Mouse (Mus musculus) liver, postnatal 0 days (tissue): ENCODE measurements at regions not wholly inside any gene's neighbourhood (a gene's known extent, or its start where the extent isn't known, plus 50 kb on each side); places are given as distances from the start of the nearest gene placed in this dataset.

Experiments
- ATAC-seq: fragments of 200-750 bp; cut with Nextera tagmentation; 2 replicates; pipeline ENCODE4 v1.8.0; 2017; ENCODE audit warnings: mild to moderate bottlenecking, moderate library complexity
- DNase-seq: peaks from one replicate; pipeline ENCODE4 v3.0.0-alpha.2; 2016
- H3K27ac ChIP-seq: fragments of 300-500 bp; sonication (generic); 2 replicates; pipeline ENCODE4 v1.5.1; 2014; ENCODE audit warnings: antibody characterized with exemption, moderate library complexity, mild to moderate bottlenecking, low read depth
- H3K27me3 ChIP-seq: fragments of 300-500 bp; sonication (generic); 2 replicates; pipeline ENCODE4 v1.6.1; 2014; ENCODE audit warnings: low read length, control low read depth, mixed read lengths; ENCODE audit not compliant: insufficient read depth
- H3K36me3 ChIP-seq: fragments of 300-500 bp; sonication (generic); replicated peaks from 2 replicates; pipeline ENCODE4 v1.6.1; 2014; ENCODE audit warnings: mild to moderate bottlenecking, control low read depth, low read length, moderate library complexity, mixed read lengths; ENCODE audit not compliant: insufficient read depth
- H3K4me1 ChIP-seq: fragments of 300-500 bp; sonication (generic); 2 replicates; pipeline ENCODE4 v1.6.1; 2014; ENCODE audit warnings: antibody characterized with exemption, mild to moderate bottlenecking, control low read depth; ENCODE audit not compliant: insufficient read depth
- H3K4me2 ChIP-seq: fragments of 300-500 bp; sonication (generic); 2 replicates; pipeline ENCODE4 v1.6.1; 2014; ENCODE audit warnings: low read depth, mild to moderate bottlenecking, low read length, moderate library complexity, mixed read lengths
- H3K4me3 ChIP-seq: fragments of 300-500 bp; sonication (generic); 2 replicates; pipeline ENCODE4 v1.5.1; 2014; ENCODE audit warnings: low read depth, low read length
- H3K9ac ChIP-seq: fragments of 300-500 bp; sonication (generic); replicated peaks from 2 replicates; pipeline ENCODE4 v1.6.1; 2014; ENCODE audit warnings: mild to moderate bottlenecking, moderate library complexity
- H3K9me3 ChIP-seq: fragments of 300-500 bp; sonication (generic); 2 replicates; pipeline ENCODE4 v1.6.1; 2016; ENCODE audit warnings: mild to moderate bottlenecking, control low read depth, low read length, mixed read lengths
- CTCF ChIP-seq: sonication (generic); IDR thresholded peaks from 2 replicates; pipeline ENCODE4 v1.5.1; 2016; ENCODE audit warnings: antibody characterized with exemption, low read depth
- EP300 ChIP-seq: IDR thresholded peaks from 2 replicates; pipeline ENCODE4 v1.6.1; 2016; ENCODE audit warnings: antibody characterized with exemption, low read depth, mild to moderate bottlenecking
- WGBS: fragments of 180-500 bp; shearing (Covaris S2); extraction: QIAGEN DNeasy Blood & Tissue Kit; methylation state at CpG from one replicate; pipeline ENCODE4 v1.1.7; 2014; ENCODE audit not compliant: insufficient replicate concordance; 5-methylcytosine and 5-hydroxymethylcytosine counted together

- TF ChIP-seq CTCF (no peak), EP300 (no peak)
- H3K4me1 ChIP-seq: no peaks in the 10 kb centered on the region
- no peak overlapping the region for H3K27ac ChIP-seq
- no peak overlapping the region for H3K4me2 ChIP-seq
- no peaks in the 10 kb centered on the region for H3K36me3 ChIP-seq
- WGBS: 56% methylated on average over 4 of the region's 4 CpGs
- H3K4me3 ChIP-seq: no peak overlapping the region
- H3K9ac ChIP-seq: no peak overlapping the region
- DNase-seq (no peak), ATAC-seq (no peak)
- no peaks in the 10 kb centered on the region for H3K9me3 ChIP-seq
- H3K27me3 ChIP-seq: no peaks in the 10 kb centered on the region
Observed at GRCm38 (mm10) chr5:75850855-75851254, 127.4 kb downstream of the Kdr start.

- H3K4me2 ChIP-seq: no peak overlapping the region
- TF ChIP-seq EP300 (no peak), CTCF (no peak)
- H3K9me3 ChIP-seq: no peaks in the 10 kb centered on the region
- H3K4me1 ChIP-seq: no peaks in the 10 kb centered on the region
- ATAC-seq (no peak), DNase-seq (no peak)
- 87% methylated on average over 6 of the region's 6 CpGs for WGBS
- H3K9ac ChIP-seq: no peak overlapping the region
- no peaks in the 10 kb centered on the region for H3K36me3 ChIP-seq
- no peak overlapping the region for H3K4me3 ChIP-seq
- H3K27ac ChIP-seq: no peak overlapping the region
- H3K27me3 ChIP-seq: no peaks in the 10 kb centered on the region
Observed at GRCm38 (mm10) chr5:75847966-75848365, 130.3 kb downstream of the Kdr start.

- Histone ChIP-seq H3K9ac (no peak overlapping the region), H3K36me3 (no peaks in the 10 kb centered on the region), H3K27ac (no peak overlapping the region), H3K4me2 (no peak overlapping the region), H3K4me3 (no peak overlapping the region), H3K27me3 (no peaks in the 10 kb centered on the region), H3K4me1 (no peaks in the 10 kb centered on the region), H3K9me3 (no peaks in the 10 kb centered on the region)
- 65% methylated on average over 3 of the region's 3 CpGs for WGBS
- no peak for DNase-seq
- ATAC-seq: no peak
- TF ChIP-seq CTCF: no peak
- no peak for TF ChIP-seq EP300
Observed at GRCm38 (mm10) chr5:75847341-75847740, 130.9 kb downstream of the Kdr start.

- Histone ChIP-seq H3K9ac (no peak overlapping the region), H3K4me1 (no peaks in the 10 kb centered on the region), H3K9me3 (no peaks in the 10 kb centered on the region), H3K4me3 (no peak overlapping the region), H3K27me3 (no peaks in the 10 kb centered on the region), H3K36me3 (no peaks in the 10 kb centered on the region), H3K27ac (no peak overlapping the region), H3K4me2 (no peak overlapping the region)
- WGBS: 77% methylated on average over 3 of the region's 3 CpGs
- no peak for TF ChIP-seq CTCF
- no peak for TF ChIP-seq EP300
- DNase-seq (peak; percentile 3), ATAC-seq (no peak)
Observed at GRCm38 (mm10) chr5:75846016-75846415, 132.2 kb downstream of the Kdr start.

GRCm38 (mm10) chr5:75843807-75844206 lies 134.5 kb downstream of the Kdr start:
- H3K9ac ChIP-seq: no peak overlapping the region
- no peaks in the 10 kb centered on the region for H3K4me1 ChIP-seq
- no peak overlapping the region for H3K4me3 ChIP-seq
- DNase-seq (peak; percentile 4), ATAC-seq (no peak)
- H3K27me3 ChIP-seq: no peaks in the 10 kb centered on the region
- no peaks in the 10 kb centered on the region for H3K36me3 ChIP-seq
- 55% methylated on average over 3 of the region's 3 CpGs for WGBS
- no peaks in the 10 kb centered on the region for H3K9me3 ChIP-seq
- no peak overlapping the region for H3K4me2 ChIP-seq
- H3K27ac ChIP-seq: no peak overlapping the region
- no peak for TF ChIP-seq EP300
- no peak for TF ChIP-seq CTCF

GRCm38 (mm10) chr5:75840421-75840820 lies 137.8 kb downstream of the Kdr start:
- H3K4me2 ChIP-seq: no peak overlapping the region

GRCm38 (mm10) chr5:75835556-75835961 lies 142.7 kb downstream of the Kdr start:
- DNase-seq: peak; percentile 31
- Histone ChIP-seq H3K4me3 (peak overlapping the region; percentile 11; the same call in 1 of the 2 replicates), H3K27ac (0 out of 2 replicates have a peak overlapping the region, but pooled peaks have one; percentile 24)

More at GRCm38 (mm10) chr5:75840421-75840820, 137.8 kb downstream of the Kdr start:
- no peaks in the 10 kb centered on the region for H3K4me1 ChIP-seq
- ATAC-seq: no peak
- no peak overlapping the region for H3K4me3 ChIP-seq
- 39% methylated on average over 7 of the region's 7 CpGs for WGBS
- H3K27me3 ChIP-seq: no peaks in the 10 kb centered on the region
- H3K27ac ChIP-seq: no peak overlapping the region
- no peaks in the 10 kb centered on the region for H3K9me3 ChIP-seq
- no peak for DNase-seq
- no peak overlapping the region for H3K9ac ChIP-seq
- TF ChIP-seq CTCF (no peak), EP300 (no peak)
- no peaks in the 10 kb centered on the region for H3K36me3 ChIP-seq

More at GRCm38 (mm10) chr5:75835556-75835961, 142.7 kb downstream of the Kdr start:
- TF ChIP-seq CTCF: no peak
- no peak for TF ChIP-seq EP300
- H3K9me3 ChIP-seq: no peaks in the 10 kb centered on the region
- H3K27me3 ChIP-seq: no peaks in the 10 kb centered on the region
- H3K4me2 ChIP-seq: peak overlapping the region; percentile 61
- no peaks in the 10 kb centered on the region for H3K36me3 ChIP-seq
- 14% methylated on average over 20 of the region's 20 CpGs for WGBS
- 0 out of 2 replicates have a peak, but pooled peaks have one; percentile 25 for ATAC-seq
- H3K4me1 ChIP-seq: no peaks in the 10 kb centered on the region; the same call in 1 of the 2 replicates
- no peak overlapping the region for H3K9ac ChIP-seq
